In the genomic region with DNA sequence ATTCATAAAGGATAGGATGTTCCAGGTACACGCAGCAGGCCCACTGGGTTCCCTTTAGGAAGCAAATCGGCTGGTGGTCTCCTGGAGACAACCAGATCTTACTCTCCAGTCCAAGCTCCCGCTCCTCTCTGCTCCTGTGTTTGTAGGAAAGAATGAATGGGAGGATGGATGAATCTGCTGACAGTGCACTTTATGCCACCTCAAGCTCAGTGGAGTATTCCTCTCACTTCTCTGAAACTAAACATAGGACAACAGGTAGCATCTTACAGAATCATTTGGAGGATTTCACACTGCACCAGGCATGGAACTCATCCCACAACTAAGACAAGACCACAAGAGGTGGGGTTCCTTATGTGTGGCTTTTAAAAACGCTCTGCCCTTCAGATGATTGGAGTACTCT, we compare ENCODE assay signal across 21 mouse cellular contexts.
A peak's percentile ranks its signal among the peaks of the same experiment; 100 is the strongest.
DNase-seq lines count a peak whose midpoint lies in the region; ATAC-seq and TF ChIP-seq lines count a peak whose summit lies in the region.
"Had no signal": no experiment of that assay in that cellular context is flagged by ENCODE, and none has a peak within 500 bp of the region (broad histone marks: within the 10 kb centered on the region; RNA-seq: fewer than 3 reads in every experiment).

No protein-coding gene starts in this region.

- no peak for ATAC-seq in frontal cortex, adult (ENCODE audit: low TSS enrichment)
- ATAC-seq: activated CD4-positive, CD25-positive, alpha-beta regulatory T cell, adult 4 months; CD4-positive, CD25-positive, alpha-beta regulatory T cell, adult 4 months; Patski had no signal

- H3K27me3 ChIP-seq in CH12.LX (replicated peaks): no peaks in the 10 kb centered on the region
- H3K27me3 ChIP-seq: Patski had no signal

- H3K36me3 ChIP-seq in CH12.LX (replicated peaks in 1 of 2; ENCODE audit: control insufficient read depth in 1 of 2, insufficient read depth in 1 of 2, low read length in 1 of 2): no peaks in the 10 kb centered on the region
- no peaks in the 10 kb centered on the region for H3K36me3 ChIP-seq in ES-E14 (ENCODE audit: control insufficient read depth, insufficient read depth, low read length, poor library complexity, severe bottlenecking)
- H3K36me3 ChIP-seq: G1E had no signal

- H3K4me3 ChIP-seq in CH12.LX (replicated peaks in 1 of 3; ENCODE audit: low read depth in 2 of 3, low read length in 2 of 3, poor library complexity in 1 of 3) (no peak overlapping the region), ES-E14 (ENCODE audit: insufficient read depth in 1 of 2, low read depth in 1 of 2, low read length in 2 of 2, poor library complexity in 1 of 2, severe bottlenecking in 1 of 2) (no peak overlapping the region)

- no peak for TF ChIP-seq RAD21 in CH12.LX (IDR thresholded peaks at IDR 0.05; ENCODE audit: low read depth, low read length)

- no peaks in the 10 kb centered on the region for H3K9me3 ChIP-seq in CH12.LX (replicated peaks; ENCODE audit: low read length)
- no peaks in the 10 kb centered on the region for H3K9me3 ChIP-seq in ES-E14 (ENCODE audit: control insufficient read depth, insufficient read depth, low read depth, low read length)

- no peak for TF ChIP-seq POLR2A in CH12.LX (IDR thresholded peaks at IDR 0.05; ENCODE audit: low read depth, low read length)

- H3K9ac ChIP-seq in CH12.LX (ENCODE audit: insufficient read depth, low read depth): no peak overlapping the region
- H3K9ac ChIP-seq in ES-E14 (ENCODE audit: insufficient read depth, low read depth, low read length, poor library complexity, severe bottlenecking): no peak overlapping the region

- H3K79me2 ChIP-seq in CH12.LX (replicated peaks; ENCODE audit: control insufficient read depth, extremely low read depth, insufficient read depth, poor library complexity, severe bottlenecking): no peaks in the 10 kb centered on the region

- DNase-seq in CH12.LX (ENCODE audit: extremely low read depth) (no peak), ES-E14 (ENCODE audit: low read depth, low spot score) (no peak), adipocyte (ENCODE audit: low spot score) (no peak)
- DNase-seq: adrenal gland, adult 2 months; adrenal gland, adult 8-10 months; adrenal gland, postnatal 10 days; adrenal gland, postnatal 14 days; adrenal gland, postnatal 25 days; adrenal gland, postnatal 36 days; B cell, adult 2 months; cerebellum, adult 11 months; cerebellum, adult 11-12 months; cerebellum, adult 18-20 months; cerebellum, adult 2 months; cerebellum, adult 8-10 months; cerebellum, adult 9-10 months had no signal

- no peak overlapping the region for H3K4me2 ChIP-seq in CH12.LX (ENCODE audit: insufficient read depth, low read depth, poor library complexity, severe bottlenecking)

- TF ChIP-seq EP300 in CH12.LX (IDR thresholded peaks at IDR 0.05; ENCODE audit: low read length): no peak

- H3K4me1 ChIP-seq in CH12.LX (ENCODE audit: control insufficient read depth in 1 of 2, insufficient read depth in 2 of 2): no peaks in the 10 kb centered on the region
- H3K4me1 ChIP-seq in ES-E14 (ENCODE audit: control insufficient read depth in 2 of 2, insufficient read depth in 2 of 2, low read length in 2 of 2, poor library complexity in 1 of 2): no peaks in the 10 kb centered on the region; a peak in 1 of 4 replicates

- in situ Hi-C loops in CH12.LX (cut with MboI; ENCODE audit: low pct_ligation_motif_present, low pct_unique_long_range_greater_than_20kb, low sequenced_read_pairs): no loop called here
- in situ Hi-C loops in ES-E14 (cut with MboI; ENCODE audit: low sequenced_read_pairs in 2 of 2, unreplicated experiment in 2 of 2): no loop called here

- TF ChIP-seq CTCF in CH12.LX (conservative IDR thresholded peaks at IDR 0.05 in 1 of 2, IDR thresholded peaks at IDR 0.05 in 1 of 2; ENCODE audit: low read depth in 2 of 2, low read length in 2 of 2): no peak

- H3K27ac ChIP-seq in CH12.LX (ENCODE audit: insufficient read depth, low read depth) (no peak overlapping the region), ES-E14 (ENCODE audit: insufficient read depth, low read depth, low read length, poor library complexity, severe bottlenecking) (no peak overlapping the region)

- dilution Hi-C loops in CH12.LX (cut with MboI; ENCODE audit: extremely low pct_ligation_motif_present, extremely low pct_unique_long_range_greater_than_20kb, low sequenced_read_pairs): no loop called here

TF ChIP-seq in CH12.LX, 34 proteins besides CTCF, POLR2A, EP300 and RAD21:
- TF ChIP-seq MAX (IDR thresholded peaks at IDR 0.05; ENCODE audit: low read length) (no peak), USF2 (conservative IDR thresholded peaks at IDR 0.05; ENCODE audit: low read depth, low read length) (no peak), MAFK (IDR thresholded peaks at IDR 0.05; ENCODE audit: insufficient replicate concordance, low read length) (peak; percentile 86)

TF ChIP-seq in ES-E14, 5 proteins besides CTCF, POLR2A, EP300 and RAD21:
- TF ChIP-seq ZNF384 (IDR thresholded peaks at IDR 0.05; ENCODE audit: low read depth, low read length) (no peak), MAFK (IDR thresholded peaks at IDR 0.05; ENCODE audit: insufficient read depth, low read depth, low read length) (peak; percentile 88)
